Mouse (Mus musculus) embryonic fibroblast, embryonic 13.5 days (primary cell): ENCODE data around the gene Sox3. TPM values are rescaled to one million over a fixed set of nuclear protein-coding genes. Genes with fewer than 3 reads are reported as not detected.

Experiments used
- H3K27ac ChIP-seq: 2 replicates; pipeline ENCODE4 v1.5.1; 2012; ENCODE audit warnings: low read length, control low read depth, inconsistent platforms; ENCODE audit not compliant: insufficient read depth
- H3K4me1 ChIP-seq: 2 replicates; pipeline ENCODE4 v1.6.1; 2011; ENCODE audit warnings: low read length; ENCODE audit not compliant: control insufficient read depth, insufficient read depth
- H3K4me3 ChIP-seq: 2 replicates; pipeline ENCODE4 v1.5.1; 2011; ENCODE audit warnings: mild to moderate bottlenecking, control low read depth, low read length; ENCODE audit not compliant: insufficient read depth
- CTCF ChIP-seq: IDR thresholded peaks from 2 replicates; pipeline ENCODE4 v1.5.1; 2011; ENCODE audit warnings: mild to moderate bottlenecking, control low read depth, low read length, moderate library complexity, borderline replicate concordance; ENCODE audit not compliant: insufficient read depth
- POLR2A ChIP-seq: IDR thresholded peaks from 2 replicates; pipeline ENCODE4 v1.6.1; 2011; ENCODE audit warnings: low read depth, mild to moderate bottlenecking, control low read depth, low read length, moderate library complexity
- polyA plus RNA-seq: library from polyadenylated mRNA; stranded (reverse); fragments of >200 nt; gene quantifications from 2 replicates; pipeline ENCODE4 v1.2.4, GENCODE M21; 2011; ENCODE audit warnings: low read depth; ENCODE audit not compliant: missing spikeins, insufficient read length

Gene Sox3
- polyA plus RNA-seq, 1 experiment, result not detected

GRCm38 (mm10) chrX:60890651-60891050, 2.6 kb downstream of the Sox3 start:
- Histone ChIP-seq H3K4me1 (no peaks in the 10 kb centered on the region), H3K4me3 (no peak overlapping the region), H3K27ac (no peak overlapping the region)
- no peak for TF ChIP-seq POLR2A
- no peak for TF ChIP-seq CTCF

GRCm38 (mm10) chrX:60889956-60890485, 3.2 kb downstream of the Sox3 start:
- Histone ChIP-seq H3K4me3 (no peak overlapping the region), H3K4me1 (no peaks in the 10 kb centered on the region), H3K27ac (no peak overlapping the region)
- TF ChIP-seq CTCF (no peak), POLR2A (no peak)
